Mouse (Mus musculus) C2C12 (cell line): ENCODE measurements at regions not wholly inside any gene's neighbourhood (a gene's known extent, or its start where the extent isn't known, plus 50 kb on each side); places are given as distances from the start of the nearest gene placed in this dataset.

Experiments
- H3K27me3 ChIP-seq: one replicate; pipeline ENCODE4 v1.6.1; 2011; ENCODE audit not compliant: control insufficient read depth, insufficient read depth, insufficient read length
- H3K36me3 ChIP-seq: one replicate; pipeline ENCODE4 v1.6.1; 2011; ENCODE audit not compliant: control insufficient read depth, insufficient read depth
- H3K4me3 ChIP-seq: one replicate; pipeline ENCODE4 v1.5.1; 2011; ENCODE audit warnings: mild to moderate bottlenecking, control low read depth; ENCODE audit not compliant: poor library complexity, insufficient read depth, severe bottlenecking
- H3K79me2 ChIP-seq: one replicate; pipeline ENCODE4 v1.6.1; 2011; ENCODE audit not compliant: control insufficient read depth, insufficient read depth
- H3K79me3 ChIP-seq: one replicate; pipeline ENCODE4 v1.6.1; 2011; ENCODE audit warnings: low read depth, control low read depth
- H3ac ChIP-seq: one replicate; pipeline ENCODE3; 2011; ENCODE audit warnings: low read depth; ENCODE audit not compliant: control insufficient read depth, insufficient read length
- CEBPB ChIP-seq: IDR thresholded peaks from one replicate; pipeline ENCODE4 v1.6.1; 2011; ENCODE audit warnings: low read depth, mild to moderate bottlenecking, control low read depth, moderate library complexity
- CTCF ChIP-seq: IDR thresholded peaks from one replicate; pipeline ENCODE4 v1.5.1; 2011; ENCODE audit not compliant: control insufficient read depth, insufficient read depth, insufficient read length
- FOSL1 ChIP-seq: IDR thresholded peaks from one replicate; pipeline ENCODE4 v1.8.0; 2011; ENCODE audit warnings: mild to moderate bottlenecking, low read length; ENCODE audit not compliant: poor library complexity, insufficient read depth, severe bottlenecking
- MAX ChIP-seq: IDR thresholded peaks from one replicate; pipeline ENCODE4 v1.6.1; 2011; ENCODE audit warnings: mild to moderate bottlenecking, control low read depth
- MYOD1 ChIP-seq: IDR thresholded peaks from one replicate; pipeline ENCODE4 v1.6.1; 2011; ENCODE audit warnings: low read depth; ENCODE audit not compliant: control insufficient read depth, insufficient read length
- MYOG ChIP-seq: IDR thresholded peaks from one replicate; pipeline ENCODE4 v1.6.1; 2011; ENCODE audit not compliant: control insufficient read depth, insufficient read length; ENCODE audit errors: extremely low read depth
- USF1 ChIP-seq: IDR thresholded peaks from one replicate; pipeline ENCODE4 v1.6.1; 2011; ENCODE audit warnings: low read depth, mild to moderate bottlenecking, control low read depth, moderate library complexity

- Histone ChIP-seq H3K36me3 (no peaks in the 10 kb centered on the region), H3K4me3 (no peak overlapping the region), H3K79me2 (no peaks in the 10 kb centered on the region), H3ac (no peak overlapping the region), H3K27me3 (peaks cover 7% of the 10 kb centered on the region), H3K79me3 (no peaks in the 10 kb centered on the region)
- TF ChIP-seq MYOG (no peak), MYOD1 (no peak), CTCF (no peak), FOSL1 (no peak), USF1 (no peak), CEBPB (no peak), MAX (no peak)
These were observed 252.3 kb downstream of the Gm26897 start for GRCm38 (mm10) chr5:111985997-111986396.

GRCm38 (mm10) chr5:111987036-111987435 lies 253.3 kb downstream of the Gm26897 start:
- H3ac ChIP-seq = no peak overlapping the region

DNA sequence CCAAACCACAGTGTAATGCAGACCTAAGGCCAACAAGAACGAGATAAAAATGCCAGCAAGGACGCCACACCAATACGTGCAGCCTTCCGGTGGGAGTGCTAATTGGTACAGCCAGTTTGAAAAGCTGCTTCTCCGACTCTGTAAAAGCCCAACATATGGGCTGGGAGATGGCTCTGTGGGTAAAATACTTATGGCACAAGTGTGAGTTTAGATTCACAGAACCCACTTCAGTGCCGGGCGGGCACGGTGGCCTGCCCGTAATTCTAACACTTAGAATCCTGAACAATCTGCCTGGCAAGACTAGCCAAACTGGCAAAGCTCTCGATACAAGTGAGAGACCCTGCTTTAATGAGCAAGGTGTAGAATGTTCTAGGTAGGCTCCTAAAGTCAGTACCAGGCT lies 258.1 kb downstream of the Gm26897 start:
- Histone ChIP-seq H3K27me3 (peaks cover 26% of the 10 kb centered on the region), H3ac (no peak overlapping the region), H3K79me2 (no peaks in the 10 kb centered on the region), H3K4me3 (no peak overlapping the region), H3K79me3 (no peaks in the 10 kb centered on the region), H3K36me3 (no peaks in the 10 kb centered on the region)
- no peak for TF ChIP-seq USF1
- no peak for TF ChIP-seq MYOD1
- no peak for TF ChIP-seq MYOG
- TF ChIP-seq FOSL1 = no peak
- TF ChIP-seq CTCF = no peak

More at GRCm38 (mm10) chr5:111987036-111987435, 253.3 kb downstream of the Gm26897 start:
- Histone ChIP-seq H3K27me3 (peaks cover 4% of the 10 kb centered on the region), H3K79me3 (no peaks in the 10 kb centered on the region), H3K79me2 (no peaks in the 10 kb centered on the region), H3K4me3 (no peak overlapping the region), H3K36me3 (no peaks in the 10 kb centered on the region)
- TF ChIP-seq USF1 (no peak), MYOD1 (no peak), FOSL1 (no peak), MYOG (no peak), CTCF (no peak), MAX (no peak), CEBPB (no peak)

- Histone ChIP-seq H3K4me3 (no peak overlapping the region), H3K79me3 (no peaks in the 10 kb centered on the region), H3K27me3 (peaks cover 31% of the 10 kb centered on the region), H3ac (no peak overlapping the region), H3K79me2 (no peaks in the 10 kb centered on the region), H3K36me3 (no peaks in the 10 kb centered on the region)
- no peak for TF ChIP-seq MYOD1
- no peak for TF ChIP-seq FOSL1
These were observed 259.1 kb downstream of the Cryba4 start for GRCm38 (mm10) chr5:111993221-111993620.

DNA sequence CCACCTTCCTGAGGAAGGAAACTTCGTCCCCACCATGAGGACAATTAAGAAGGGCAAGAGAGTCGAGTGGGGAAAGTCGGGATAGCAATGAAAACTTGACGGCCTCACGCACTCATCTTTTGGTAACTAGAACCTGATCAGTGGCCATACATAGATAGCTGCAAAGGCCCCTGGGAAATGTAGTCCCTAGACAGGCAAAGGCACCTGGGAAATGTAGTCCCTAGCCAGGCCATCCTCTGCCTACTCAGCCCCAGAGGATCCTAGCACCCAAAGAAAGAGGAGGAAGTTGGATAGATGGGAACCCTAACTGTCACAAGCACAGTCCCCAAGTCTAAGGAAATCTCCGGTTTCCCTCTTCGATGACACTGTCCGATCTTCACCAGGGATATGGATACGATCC lies 258.4 kb downstream of the Cryba4 start:
- TF ChIP-seq FOSL1 (no peak), USF1 (no peak), CTCF (no peak), MAX (no peak), MYOG (no peak), MYOD1 (no peak), CEBPB (no peak)
- no peak overlapping the region for H3K4me3 ChIP-seq
- peaks cover 31% of the 10 kb centered on the region for H3K27me3 ChIP-seq
- no peak overlapping the region for H3ac ChIP-seq
- no peaks in the 10 kb centered on the region for H3K79me2 ChIP-seq
- no peaks in the 10 kb centered on the region for H3K79me3 ChIP-seq
- no peaks in the 10 kb centered on the region for H3K36me3 ChIP-seq

- no peaks in the 10 kb centered on the region for H3K79me3 ChIP-seq
- TF ChIP-seq USF1 = no peak
- no peak overlapping the region for H3K4me3 ChIP-seq
- H3K79me2 ChIP-seq = no peaks in the 10 kb centered on the region
- H3ac ChIP-seq = no peak overlapping the region
- peaks cover 31% of the 10 kb centered on the region for H3K27me3 ChIP-seq
- no peaks in the 10 kb centered on the region for H3K36me3 ChIP-seq
These were observed 255.5 kb downstream of the Cryba4 start for GRCm38 (mm10) chr5:111996806-111997205.
